ENCODE assay signal across 15 mouse cellular contexts in the genomic region with DNA sequence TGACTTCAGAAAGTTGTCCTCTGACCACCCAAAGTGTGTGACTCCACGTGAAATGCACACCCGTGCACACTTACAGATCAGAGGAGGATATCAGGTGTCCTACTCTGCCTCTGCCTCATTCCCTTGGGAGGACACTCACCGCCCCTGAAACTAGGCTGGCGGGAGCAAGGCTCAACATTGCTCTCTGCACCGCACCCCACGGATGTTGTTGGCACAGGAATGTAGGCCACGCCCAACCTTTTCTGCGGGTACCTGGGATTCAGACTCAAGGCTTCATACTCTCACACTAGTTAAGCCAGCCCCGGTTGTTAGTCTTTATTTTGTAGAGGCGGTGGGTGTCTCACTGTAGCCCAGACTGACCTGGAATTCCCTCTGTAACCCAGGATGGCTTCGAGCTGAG. TPM values are rescaled to one million over a fixed set of nuclear protein-coding genes. Genes with fewer than 3 reads are reported as not detected.
DNase-seq lines count a peak whose midpoint lies in the region; ATAC-seq and TF ChIP-seq lines count a peak whose summit lies in the region.
"Had no signal": no experiment of that assay in that cellular context is flagged by ENCODE, and none has a peak within 500 bp of the region (broad histone marks: within the 10 kb centered on the region; RNA-seq: fewer than 3 reads in every experiment).

No protein-coding gene starts in this region.

- peaks cover 66% of the 10 kb centered on the region for H3K4me1 ChIP-seq in heart, embryonic 13.5 days
- H3K4me1 ChIP-seq in lung, embryonic 14.5 days (ENCODE audit: insufficient read depth): peaks cover 30% of the 10 kb centered on the region
- H3K4me1 ChIP-seq in embryonic facial prominence, embryonic 13.5 days: peaks cover 52% of the 10 kb centered on the region
- peaks cover 35% of the 10 kb centered on the region for H3K4me1 ChIP-seq in stomach, embryonic 14.5 days (ENCODE audit: control insufficient read depth, insufficient read depth, low read length)

- no peak for DNase-seq in heart, postnatal 14 days
- no peak for DNase-seq in lung, embryonic 14.5 days
- no peak for DNase-seq in lung, postnatal 14 days
- no peak for DNase-seq in adrenal gland, postnatal 10 days
- DNase-seq in layer of hippocampus, postnatal 25 days (ENCODE audit: extremely low spot score in 1 of 2, low spot score in 1 of 2): no peak
- DNase-seq: adrenal gland, postnatal 25 days; B cell, adult 2 months; heart, postnatal 36 days; liver, embryonic 13.5 days; thymus, adult 2 months had no signal

- intact Hi-C loops in heart, postnatal 14 days (cut with DNase I): no loop called here

- no peaks in the 10 kb centered on the region for H3K36me3 ChIP-seq in heart, embryonic 13.5 days
- H3K36me3 ChIP-seq in lung, embryonic 14.5 days (ENCODE audit: insufficient read depth): no peaks in the 10 kb centered on the region
- H3K36me3 ChIP-seq in embryonic facial prominence, embryonic 13.5 days: no peaks in the 10 kb centered on the region
- no peaks in the 10 kb centered on the region for H3K36me3 ChIP-seq in stomach, embryonic 14.5 days (ENCODE audit: control insufficient read depth, insufficient read depth, low read length)
- H3K36me3 ChIP-seq: liver, embryonic 13.5 days had no signal

- no peaks in the 10 kb centered on the region for H3K27me3 ChIP-seq in heart, embryonic 13.5 days (replicated peaks)
- H3K27me3 ChIP-seq in lung, embryonic 14.5 days (ENCODE audit: insufficient read depth, low read length): no peaks in the 10 kb centered on the region
- peaks cover 10% of the 10 kb centered on the region; the same call in 1 of the 2 replicates for H3K27me3 ChIP-seq in embryonic facial prominence, embryonic 13.5 days
- no peaks in the 10 kb centered on the region for H3K27me3 ChIP-seq in stomach, embryonic 14.5 days (ENCODE audit: control insufficient read depth, insufficient read depth, low read length)
- H3K27me3 ChIP-seq: liver, embryonic 13.5 days; megakaryocyte, embryonic 14.5 days; Patski had no signal

- no peak overlapping the region for H3K4me2 ChIP-seq in heart, embryonic 13.5 days
- no peak overlapping the region for H3K4me2 ChIP-seq in lung, embryonic 14.5 days
- H3K4me2 ChIP-seq in embryonic facial prominence, embryonic 13.5 days: no peak overlapping the region
- no peak overlapping the region for H3K4me2 ChIP-seq in stomach, embryonic 14.5 days (replicated peaks; ENCODE audit: low read depth, low read length)
- H3K4me2 ChIP-seq: liver, embryonic 13.5 days had no signal

- 65% methylated on average over 11 of the region's 11 CpGs for WGBS in heart, embryonic 13.5 days
- WGBS in lung, embryonic 14.5 days: 66% methylated on average over 11 of the region's 11 CpGs
- WGBS in embryonic facial prominence, embryonic 13.5 days: 45% methylated on average over 11 of the region's 11 CpGs
- 51% methylated on average over 11 of the region's 11 CpGs for WGBS in stomach, embryonic 14.5 days

- H3K9me3 ChIP-seq in heart, embryonic 13.5 days: no peaks in the 10 kb centered on the region
- H3K9me3 ChIP-seq in lung, embryonic 14.5 days (ENCODE audit: low read depth, low read length): no peaks in the 10 kb centered on the region
- H3K9me3 ChIP-seq in embryonic facial prominence, embryonic 13.5 days: no peaks in the 10 kb centered on the region
- no peaks in the 10 kb centered on the region for H3K9me3 ChIP-seq in stomach, embryonic 14.5 days (ENCODE audit: control insufficient read depth, low read depth, low read length)
- H3K9me3 ChIP-seq: liver, embryonic 13.5 days; megakaryocyte, embryonic 14.5 days had no signal

- TF ChIP-seq CTCF in lung, embryonic 14.5 days (IDR thresholded peaks at IDR 0.05; ENCODE audit: low read depth): no peak

- no peak for ATAC-seq in heart, embryonic 13.5 days (ENCODE audit: extremely low read depth, insufficient number of reproducible peaks, low FRiP score, low TSS enrichment)
- ATAC-seq in lung, embryonic 14.5 days (ENCODE audit: insufficient read depth): no peak
- ATAC-seq in embryonic facial prominence, embryonic 13.5 days (ENCODE audit: insufficient number of reproducible peaks, insufficient read depth, low FRiP score, low TSS enrichment, low read depth): no peak
- ATAC-seq in stomach, embryonic 14.5 days (ENCODE audit: insufficient number of reproducible peaks, insufficient read depth, low FRiP score, low read depth): no peak
- ATAC-seq: Patski had no signal

- peak overlapping the region; percentile 99 for H3K27ac ChIP-seq in heart, embryonic 13.5 days (replicated peaks)
- H3K27ac ChIP-seq in lung, embryonic 14.5 days (ENCODE audit: low read depth): peak overlapping the region; percentile 98
- H3K27ac ChIP-seq in embryonic facial prominence, embryonic 13.5 days: peak overlapping the region; percentile 33; the same call in 1 of the 2 replicates
- H3K27ac ChIP-seq in stomach, embryonic 14.5 days (ENCODE audit: low read length): peak overlapping the region; percentile 10
- H3K27ac ChIP-seq: liver, embryonic 13.5 days had no signal

- H3K4me3 ChIP-seq in heart, embryonic 13.5 days: no peak overlapping the region
- no peak overlapping the region for H3K4me3 ChIP-seq in lung, embryonic 14.5 days (ENCODE audit: low read depth, low read length)
- H3K4me3 ChIP-seq in embryonic facial prominence, embryonic 13.5 days: no peak overlapping the region
- no peak overlapping the region for H3K4me3 ChIP-seq in stomach, embryonic 14.5 days (ENCODE audit: low read depth, low read length)
- H3K4me3 ChIP-seq: liver, embryonic 13.5 days; megakaryocyte, embryonic 14.5 days had no signal

- no peak overlapping the region for H3K9ac ChIP-seq in heart, embryonic 13.5 days
- H3K9ac ChIP-seq in lung, embryonic 14.5 days: no peak overlapping the region
- no peak overlapping the region for H3K9ac ChIP-seq in embryonic facial prominence, embryonic 13.5 days
- no peak overlapping the region for H3K9ac ChIP-seq in stomach, embryonic 14.5 days (replicated peaks; ENCODE audit: low read depth, low read length)
- H3K9ac ChIP-seq: liver, embryonic 13.5 days had no signal

RNA-seq across cellular contexts. Expression of a gene that starts 44.6 kb away (rescaled TPM):
- 31.3 and 34.1 TPM in 2 replicates for polyA plus RNA-seq in heart, embryonic 13.5 days (2015; fragmentation: Nextera tagmentation; extraction: Ambion mirVana)
- 10 to 100 TPM; 46.4 to 56.0 TPM for total RNA-seq in heart, postnatal 14 days (2021)
- polyA plus RNA-seq in lung, embryonic 14.5 days (2014; fragmentation: Nextera tagmentation; extraction: Ambion mirVana): 58.7 and 62.1 TPM in 2 replicates
- 62.3 and 65.6 TPM in 2 replicates for polyA plus RNA-seq in embryonic facial prominence, embryonic 13.5 days (2015; fragmentation: Nextera tagmentation; extraction: Ambion mirVana)
- polyA plus RNA-seq in stomach, embryonic 14.5 days (2014; fragmentation: Nextera tagmentation; extraction: Ambion mirVana): 71.0 and 77.2 TPM in 2 replicates
- total RNA-seq in adrenal gland, postnatal 10 days (2021): 10 to 100 TPM; 42.8 to 62.0 TPM
- total RNA-seq in layer of hippocampus, postnatal 25 days (2021): 10 to 100 TPM; 44.2 to 53.1 TPM

Comparison
In these comparisons a context has a peak if more than half of its experiments do, and no peak if none do; other contexts are left out.
1. H3K27ac ChIP-seq: peak in every context shown above with its lines; median percentile 99 in heart, embryonic 13.5 days; 98 in lung, embryonic 14.5 days; 33 in embryonic facial prominence, embryonic 13.5 days; 10 in stomach, embryonic 14.5 days.